Mouse (Mus musculus) retina, postnatal 7 days (tissue): ENCODE measurements around the gene Wdr54.
"Not testable (repeated sequence)": the region's sequence is repeated elsewhere in the genome, so short reads cannot be mapped to it uniquely, and the experiment has no call there.

Experiments
- DNase-seq: peaks from one replicate; pipeline ENCODE4 v3.0.0-alpha.2; 2012; ENCODE audit warnings: low read depth, low spot score

Wdr54 gene

GRCm38 (mm10) chr6:83161442-83161841, 5.2 kb upstream of the Wdr54 start:
- no peak for DNase-seq

- DNase-seq, result not testable (repeated sequence)
Measured at GRCm38 (mm10) chr6:83159456-83159855, 3.3 kb upstream of the Wdr54 start.

- no peak for DNase-seq
Measured at GRCm38 (mm10) chr6:83155552-83156238, 502 bp downstream of the Wdr54 start.

- DNase-seq, result no peak
Measured at GRCm38 (mm10) chr6:83153485-83153884, 2.7 kb downstream of the Wdr54 start.

GRCm38 (mm10) chr6:83153038-83153437, 3.2 kb downstream of the Wdr54 start:
- DNase-seq, result no peak

GRCm38 (mm10) chr6:83151721-83152120, 4.5 kb downstream of the Wdr54 start:
- DNase-seq, result no peak

DNA sequence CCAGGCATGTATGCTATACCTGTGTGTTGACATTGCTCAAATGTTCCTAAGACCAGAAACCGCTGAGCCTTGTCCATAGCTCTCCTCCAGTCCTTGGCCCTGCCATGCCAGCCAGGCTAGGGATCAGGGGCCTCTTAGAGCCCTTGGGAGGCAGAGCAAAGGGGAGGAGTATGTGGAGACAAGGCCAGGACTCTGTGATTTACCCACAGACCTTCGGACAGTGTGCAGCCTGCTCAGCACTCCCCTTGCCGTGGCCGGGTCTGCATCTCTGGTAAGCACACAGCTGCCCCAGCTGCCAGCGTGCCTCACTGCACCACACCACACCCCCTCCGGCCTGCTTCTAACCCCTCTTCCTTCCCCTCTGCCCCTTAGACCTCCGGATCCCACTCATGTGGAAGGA, 8.9 kb downstream of the Wdr54 start:
- no peak for DNase-seq

DNA sequence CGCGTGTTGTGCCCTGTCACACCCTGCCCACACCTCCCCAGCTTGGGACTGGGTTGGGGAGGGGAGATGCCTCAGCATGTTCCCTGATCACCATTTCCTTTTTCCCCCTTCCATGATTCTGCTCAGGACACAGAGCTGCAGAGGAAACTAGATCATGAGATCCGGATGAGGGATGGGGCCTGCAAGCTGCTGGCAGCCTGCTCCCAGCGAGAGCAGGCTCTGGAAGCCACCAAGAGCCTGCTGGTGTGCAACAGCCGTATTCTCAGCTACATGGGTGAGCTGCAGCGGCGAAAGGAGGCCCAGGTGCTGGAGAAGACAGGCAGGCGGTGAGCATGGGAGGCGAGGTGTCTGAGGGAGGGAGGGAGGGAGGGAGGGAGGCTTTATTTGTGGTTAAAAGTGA, 10.4 kb downstream of the Wdr54 start:
- DNase-seq, result no peak

DNA sequence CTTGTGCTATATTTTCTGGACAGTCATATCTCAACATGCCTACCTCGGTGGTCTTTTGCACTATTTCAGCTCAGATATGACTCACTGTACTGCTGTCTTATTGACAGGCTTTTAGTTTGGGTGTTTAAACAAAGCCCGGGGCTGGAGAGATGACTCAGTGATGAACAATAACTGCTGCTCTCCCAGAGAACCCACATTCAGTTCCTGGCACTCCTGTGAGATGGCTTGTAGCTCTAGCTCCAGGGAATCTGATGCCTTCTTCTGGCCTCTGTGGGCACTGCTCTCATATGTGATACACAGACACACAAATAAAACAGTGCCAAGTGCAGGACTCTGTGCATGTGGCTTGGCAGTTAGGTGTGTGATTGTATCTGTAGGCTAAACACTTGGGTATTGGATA, 11.0 kb downstream of the Wdr54 start:
- no peak for DNase-seq

DNA sequence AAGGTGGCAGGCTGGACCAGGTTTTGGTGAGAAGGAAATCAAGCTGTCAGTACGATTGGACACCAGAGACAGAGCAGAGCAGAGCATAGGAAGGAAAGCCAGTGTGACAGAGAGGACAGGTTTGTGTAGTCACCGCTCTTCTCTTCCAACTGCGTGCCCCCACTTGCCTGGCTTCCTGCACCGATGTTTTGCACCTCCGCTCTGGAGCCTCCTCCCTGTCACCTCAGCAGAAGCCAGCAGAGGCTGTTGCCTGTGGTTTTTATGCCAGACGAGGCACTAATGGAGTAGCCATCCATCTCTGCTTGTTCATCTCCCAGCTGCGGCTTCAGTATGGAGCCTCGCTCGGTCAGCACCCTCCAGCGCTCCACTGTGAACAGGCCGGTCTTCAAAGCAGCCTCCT, 13.3 kb downstream of the Wdr54 start:
- DNase-seq, result no peak

DNA sequence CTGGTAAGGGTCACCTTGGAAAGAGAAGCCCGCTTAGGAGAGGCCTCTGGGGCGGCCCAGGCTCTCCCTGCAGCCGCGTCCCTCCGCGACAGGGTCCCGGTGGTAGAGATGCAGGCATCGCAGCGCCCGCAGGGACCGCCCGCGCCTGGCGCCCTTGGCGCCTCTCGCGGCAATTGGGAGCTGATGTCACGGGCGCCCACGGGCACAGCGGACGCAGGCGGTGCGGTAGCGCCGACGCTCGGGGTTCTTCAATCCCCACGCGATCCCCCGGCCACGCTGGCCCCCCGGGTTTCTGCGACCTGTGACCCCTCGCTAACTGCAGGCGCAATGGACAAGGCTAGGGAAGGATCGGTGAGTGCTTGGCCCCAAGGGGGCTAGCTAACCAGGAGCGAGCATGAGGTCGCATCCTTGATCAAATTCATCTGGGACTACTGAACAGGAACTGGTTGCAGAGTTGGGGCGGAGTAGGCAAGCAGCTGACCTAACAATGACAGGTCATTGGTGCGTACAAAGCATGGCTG, 13.9 kb downstream of the Wdr54 start:
- DNase-seq, result no peak

DNA sequence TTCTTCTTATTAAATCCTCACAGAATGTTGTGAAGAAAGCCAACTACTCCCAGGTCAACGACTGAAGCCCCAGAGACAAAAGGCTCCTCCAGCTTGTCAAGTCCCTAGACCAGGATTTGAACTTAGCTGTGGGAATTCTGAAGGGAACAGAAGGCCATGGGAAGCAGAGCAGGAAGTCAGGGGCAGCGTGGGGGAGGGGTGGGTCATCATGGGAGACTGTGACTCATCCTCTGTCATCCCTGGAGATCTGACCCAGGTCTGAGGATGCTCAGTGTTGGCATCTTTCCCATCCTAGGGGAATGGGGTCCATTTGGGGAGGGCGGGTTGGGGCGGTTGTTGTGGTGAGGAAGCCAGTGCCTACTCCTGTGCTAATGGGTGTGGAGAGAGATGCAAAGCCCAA, 14.6 kb downstream of the Wdr54 start:
- no peak for DNase-seq

DNA sequence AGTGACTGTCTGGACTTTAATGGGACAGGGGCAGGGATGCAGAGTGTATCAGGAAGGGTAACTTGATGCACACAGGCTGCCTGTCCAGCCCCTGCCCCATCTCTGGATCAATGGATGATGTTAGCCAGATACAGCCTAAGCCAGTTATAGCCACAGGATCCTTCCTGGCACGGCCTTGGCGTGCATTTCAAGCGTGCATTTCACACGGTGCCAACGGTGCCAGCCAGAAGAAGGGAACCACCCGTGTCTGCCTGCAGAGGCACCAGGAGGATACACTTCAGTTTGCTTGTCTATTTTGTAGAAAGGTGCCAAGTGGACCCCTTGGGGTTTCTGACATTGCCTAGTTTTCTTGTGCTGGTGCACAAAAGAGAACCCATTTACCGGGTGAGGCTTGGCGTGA, 16.2 kb downstream of the Wdr54 start:
- DNase-seq, result no peak

GRCm38 (mm10) chr6:83138056-83138455, 18.1 kb downstream of the Wdr54 start:
- no peak for DNase-seq

DNA sequence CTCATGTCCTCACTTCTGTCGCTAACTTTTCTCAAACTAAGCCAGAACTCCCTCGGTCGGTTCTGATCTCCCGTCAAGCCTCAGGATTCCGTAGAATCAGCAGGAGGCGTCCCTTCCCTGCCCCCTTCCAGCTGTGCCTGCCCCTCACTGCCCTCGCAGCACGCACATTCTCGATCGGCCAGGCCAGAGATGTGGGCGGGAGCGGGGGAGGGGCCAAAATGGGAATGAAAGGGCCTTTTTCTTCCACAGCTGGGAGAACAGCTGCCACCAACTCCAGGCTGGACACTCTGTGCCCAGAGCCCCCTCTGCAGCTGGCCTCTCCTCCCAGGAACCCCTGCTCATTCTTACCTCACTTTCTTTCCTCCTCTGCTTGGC, 18.6 kb downstream of the Wdr54 start:
- no peak for DNase-seq

DNA sequence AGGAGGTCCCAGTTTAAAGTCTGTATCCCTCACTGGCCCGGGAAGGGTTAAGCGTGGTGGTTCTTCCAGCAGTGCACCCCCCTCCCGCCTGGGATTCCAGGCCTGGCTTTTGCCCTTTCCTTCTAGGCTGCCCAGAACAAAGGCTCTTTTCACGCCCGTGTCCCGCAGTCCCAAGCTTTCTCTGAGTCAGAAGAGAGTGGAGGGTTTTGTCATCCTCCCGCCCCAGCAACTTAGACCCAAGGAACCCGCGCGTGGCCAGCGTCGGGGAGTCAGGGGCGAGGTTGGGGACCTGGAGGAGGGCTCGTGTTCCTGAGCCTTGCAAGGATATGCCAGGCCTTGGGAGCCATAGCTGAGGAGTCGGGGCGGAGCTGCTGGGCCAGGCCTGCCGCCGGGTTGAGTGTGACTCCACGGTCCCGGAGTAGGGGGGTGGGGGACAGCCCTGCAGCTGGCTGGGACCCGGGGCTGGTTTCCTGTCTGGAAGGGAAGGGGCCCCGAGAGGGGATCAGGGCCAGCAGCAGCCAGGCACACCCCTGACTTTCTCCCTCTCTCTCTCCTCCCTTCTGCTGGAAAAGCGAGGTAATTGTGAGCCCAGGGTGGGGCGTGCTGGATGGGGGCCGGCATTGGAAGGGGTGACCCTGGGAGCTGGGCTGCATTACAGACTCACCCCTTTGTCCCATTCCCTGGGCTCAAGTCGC, 19.2 kb downstream of the Wdr54 start:
- no peak for DNase-seq

DNA sequence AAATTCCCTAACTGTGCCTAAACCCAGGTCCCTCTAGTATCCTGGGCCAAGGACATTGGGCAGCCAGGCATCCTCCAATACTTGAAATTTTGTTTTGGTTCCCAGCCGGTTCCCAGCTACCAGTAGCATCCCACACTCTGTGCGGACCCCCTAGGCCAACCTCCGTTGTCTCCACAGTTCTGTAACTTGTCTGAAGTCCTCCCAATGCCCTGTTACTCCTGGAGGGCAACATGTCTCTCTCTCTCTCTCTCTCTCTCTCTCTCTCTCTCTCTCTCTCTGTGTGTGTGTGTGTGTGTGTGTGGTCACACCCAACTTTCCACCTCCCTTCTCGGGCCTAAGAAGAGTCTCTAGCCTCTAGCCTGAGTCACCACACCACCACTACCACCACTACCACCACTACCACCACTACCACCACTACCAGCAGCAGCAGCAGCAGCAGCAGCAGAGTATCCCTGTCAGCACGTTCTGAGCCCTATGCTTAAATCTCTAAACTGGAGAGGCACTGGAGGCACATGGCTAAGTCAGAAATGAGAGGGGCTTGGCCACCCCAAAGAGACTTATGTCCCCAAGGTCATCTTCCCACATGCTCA, 19.8 kb downstream of the Wdr54 start:
- DNase-seq, result no peak

DNA sequence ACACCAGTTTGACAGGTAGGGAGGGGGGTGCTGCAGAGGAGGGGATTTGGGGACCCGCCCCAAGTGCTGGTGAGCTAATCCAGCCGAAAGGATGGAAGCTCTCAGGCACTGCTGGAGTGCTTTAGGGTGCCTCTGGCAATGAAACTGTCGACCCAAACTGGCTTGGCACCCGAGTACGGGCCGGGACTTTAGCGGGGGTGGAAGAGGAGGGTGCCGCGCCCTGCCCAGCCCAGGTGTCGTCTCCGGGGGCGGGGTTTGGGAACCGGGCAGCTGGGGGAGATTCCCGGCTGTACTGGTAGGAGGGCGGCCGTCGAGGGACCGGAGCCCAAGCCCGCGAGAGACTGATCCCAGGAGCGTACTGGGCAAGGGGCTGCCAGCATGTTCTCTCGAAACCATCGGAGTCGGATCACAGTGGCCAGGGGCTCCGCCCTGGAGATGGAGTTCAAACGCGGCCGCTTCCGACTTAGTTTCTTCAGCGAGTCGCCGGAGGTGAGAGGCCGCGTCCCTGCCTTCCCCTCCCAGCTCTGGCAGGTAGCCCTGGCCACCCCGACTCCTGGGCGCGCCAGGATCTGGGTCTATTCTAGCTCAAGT, 20.5 kb downstream of the Wdr54 start:
- no peak for DNase-seq

- no peak for DNase-seq
Measured at GRCm38 (mm10) chr6:83134951-83135513, 21.2 kb downstream of the Wdr54 start, which contains the start of gene Rtkn. TSS of gene Rtkn (plus strand) at chr6:83135463.

GRCm38 (mm10) chr6:83134226-83134625, 22.0 kb downstream of the Wdr54 start:
- DNase-seq, result no peak

GRCm38 (mm10) chr6:83132176-83132919, 23.8 kb downstream of the Wdr54 start:
- DNase-seq, result no peak
